Mouse (Mus musculus) megakaryocyte progenitor cell, adult 5-6 weeks (primary cell): ENCODE data around the gene Meig1. TPM values are rescaled to one million over a fixed set of nuclear protein-coding genes. Genes with fewer than 3 reads are reported as not detected.

ENCODE experiments used
- ATAC-seq: replicated peaks from 2 replicates; pipeline ENCODE4 v1.8.0; 2016; ENCODE audit warnings: mild to moderate bottlenecking, moderate TSS enrichment, inconsistent platforms; ENCODE audit not compliant: poor library complexity
- total RNA-seq, 2 experiments: library from RNA; stranded (forward) in 1 of 2; stranded (reverse) in 1 of 2; fragments of 157-497, 149-512 nt in 1 of 2; fragments of 200-1000 nt in 1 of 2; gene quantifications; 2 replicates each; pipeline versions ENCODE4 v1.2.3 to v1.2.4; 2015 to 2017

Gene Meig1
- total RNA-seq, 2 experiments from 2014 or later: not detected

DNA sequence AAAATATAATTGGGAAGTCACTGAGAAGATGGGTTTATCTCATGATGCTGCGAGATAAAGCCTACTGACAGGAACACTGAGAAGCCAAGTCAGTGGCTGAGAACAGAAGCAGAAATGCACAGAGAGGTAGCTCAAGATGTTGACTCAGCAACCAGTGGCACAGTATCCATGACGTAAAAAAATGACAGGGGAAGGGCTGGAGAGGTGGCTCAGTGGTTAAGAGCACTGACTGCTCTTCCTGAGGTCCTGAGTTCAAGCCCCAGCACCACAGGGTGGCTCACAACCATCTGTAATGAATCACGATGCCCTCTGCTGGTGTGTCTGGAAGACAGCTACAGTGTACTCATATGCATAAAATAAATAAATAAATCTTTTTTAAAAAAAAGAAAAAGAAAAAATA lies 61.4 kb downstream of the Meig1 start:
- ATAC-seq: no peak

Other genes with a start within 250 kb of the Meig1 start
- 16.8 and 17.2 TPM in 2 replicates for gene Nmt2, start 138.4 kb downstream of the Meig1 start, total RNA-seq (2015)
- 22.6 and 24.6 TPM in 2 replicates for gene Nmt2, start 138.4 kb downstream of the Meig1 start, total RNA-seq (2017)
- gene Rpp38, start 90.0 kb downstream of the Meig1 start, total RNA-seq (2015): 19.4 and 27.5 TPM in 2 replicates
- 5.8 and 13.1 TPM in 2 replicates for gene Rpp38, start 90.0 kb downstream of the Meig1 start, total RNA-seq (2017)
- 0.73 TPM in 1 of 2 replicates, not detected in the other for gene Acbd7, start 86.5 kb downstream of the Meig1 start, total RNA-seq (2015)
- not detected in 2 replicates for gene Acbd7, start 86.5 kb downstream of the Meig1 start, total RNA-seq (2017)
- gene Olah, start 25.4 kb downstream of the Meig1 start, total RNA-seq (2015): not detected in 2 replicates
- not detected in 2 replicates for gene Olah, start 25.4 kb downstream of the Meig1 start, total RNA-seq (2017)
- 10.2 and 17.1 TPM in 2 replicates for gene Dclre1c, start 1.5 kb upstream of the Meig1 start, total RNA-seq (2015)
- 9.6 and 15.3 TPM in 2 replicates for gene Dclre1c, start 1.5 kb upstream of the Meig1 start, total RNA-seq (2017)
- gene Suv39h2, start 52.4 kb upstream of the Meig1 start, total RNA-seq (2015): 16.9 and 20.0 TPM in 2 replicates
- gene Suv39h2, start 52.4 kb upstream of the Meig1 start, total RNA-seq (2017): 15.6 and 17.4 TPM in 2 replicates
- 5.3 and 6.0 TPM in 2 replicates for gene Gm45902, start 90.1 kb upstream of the Meig1 start, total RNA-seq (2015)
- 11.9 and 12.8 TPM in 2 replicates for gene Gm45902, start 90.1 kb upstream of the Meig1 start, total RNA-seq (2017)
- gene Hspa14, start 90.2 kb upstream of the Meig1 start, total RNA-seq (2015): 65.8 and 83.1 TPM in 2 replicates
- 172 TPM in 2 replicates for gene Hspa14, start 90.2 kb upstream of the Meig1 start, total RNA-seq (2017)
- 0.59 and 0.62 TPM in 2 replicates for gene Cdnf, start 90.4 kb upstream of the Meig1 start, total RNA-seq (2015)
- 0.25 and 0.68 TPM in 2 replicates for gene Cdnf, start 90.4 kb upstream of the Meig1 start, total RNA-seq (2017)
- 1,007 and 1,094 TPM in 2 replicates for gene Fam107b, start 147.8 kb upstream of the Meig1 start, total RNA-seq (2015)
- 622 and 1,143 TPM in 2 replicates for gene Fam107b, start 147.8 kb upstream of the Meig1 start, total RNA-seq (2017)